Comparison of ENCODE assay signal across 11 mouse cellular contexts in the genomic region with DNA sequence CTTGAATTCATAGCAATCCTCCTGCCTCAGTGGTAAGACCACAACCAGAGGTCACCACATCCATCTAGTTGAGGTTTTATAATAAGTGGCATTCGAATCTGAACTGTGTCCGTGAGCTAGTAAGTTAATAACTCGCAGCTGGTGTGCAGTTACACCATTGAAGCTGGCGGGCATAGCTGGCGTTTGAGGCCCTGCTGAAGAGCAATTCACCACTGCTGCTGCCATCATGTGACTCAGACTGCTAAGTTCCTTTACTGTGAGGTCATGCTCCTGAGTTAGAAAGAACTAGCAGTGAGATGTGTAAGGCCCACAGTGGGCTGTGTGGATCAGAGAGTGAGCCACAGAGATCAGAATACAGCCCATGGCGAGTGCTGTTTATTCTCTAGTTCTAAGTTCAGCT. TPM values are rescaled to one million over a fixed set of nuclear protein-coding genes. Genes with fewer than 3 reads are reported as not detected.
DNase-seq lines count a peak whose midpoint lies in the region; ATAC-seq lines count a peak whose summit lies in the region.
"Had no signal": no experiment of that assay in that cellular context is flagged by ENCODE, and none has a peak within 500 bp of the region (broad histone marks: within the 10 kb centered on the region; RNA-seq: fewer than 3 reads in every experiment).

No protein-coding gene starts in this region.

- H3K9me3 ChIP-seq in embryonic facial prominence, embryonic 10.5 days, result no peaks in the 10 kb centered on the region
- no peaks in the 10 kb centered on the region for H3K9me3 ChIP-seq in heart, embryonic 11.5 days (replicated peaks; ENCODE audit: control insufficient read depth, low read length)
- H3K9me3 ChIP-seq: embryonic facial prominence, embryonic 12.5 days; megakaryocyte, embryonic 14.5 days; stomach, embryonic 15.5 days had no signal

- no peak overlapping the region; the same call in 1 of the 2 replicates for H3K27ac ChIP-seq in embryonic facial prominence, embryonic 10.5 days (replicated peaks)
- H3K27ac ChIP-seq in heart, embryonic 11.5 days (ENCODE audit: low read depth, low read length), result peak overlapping the region; percentile 69
- H3K27ac ChIP-seq: embryonic facial prominence, embryonic 12.5 days; stomach, embryonic 15.5 days had no signal

- H3K4me2 ChIP-seq in heart, embryonic 11.5 days, result no peak overlapping the region
- H3K4me2 ChIP-seq: embryonic facial prominence, embryonic 12.5 days; stomach, embryonic 15.5 days had no signal

- H3K9ac ChIP-seq in heart, embryonic 11.5 days (ENCODE audit: low read depth, low read length), result 0 out of 2 replicates have a peak overlapping the region, but pooled peaks have one; percentile 4
- H3K9ac ChIP-seq: embryonic facial prominence, embryonic 12.5 days; stomach, embryonic 15.5 days had no signal

- no peak overlapping the region for H3K4me3 ChIP-seq in embryonic facial prominence, embryonic 10.5 days
- H3K4me3 ChIP-seq in heart, embryonic 11.5 days (ENCODE audit: low read depth, low read length), result no peak overlapping the region
- H3K4me3 ChIP-seq: embryonic facial prominence, embryonic 12.5 days; megakaryocyte, embryonic 14.5 days; stomach, embryonic 15.5 days had no signal

- no peaks in the 10 kb centered on the region for H3K36me3 ChIP-seq in embryonic facial prominence, embryonic 10.5 days (replicated peaks)
- no peaks in the 10 kb centered on the region for H3K36me3 ChIP-seq in heart, embryonic 11.5 days (ENCODE audit: control insufficient read depth, insufficient read depth, low read length)
- H3K36me3 ChIP-seq: embryonic facial prominence, embryonic 12.5 days; stomach, embryonic 15.5 days had no signal

- DNase-seq in 3T3-L1 (ENCODE audit: low read depth, low spot score), result peak; percentile 85
- peak; percentile 24 for DNase-seq in embryonic facial prominence, embryonic 10.5 days (ENCODE audit: low spot score)
- DNase-seq in lung, adult 18-20 months, result peak; percentile 52 to 56
- DNase-seq in left cerebral cortex, adult 18-20 months (ENCODE audit: low spot score in 2 of 2), result no peak
- DNase-seq in retina, postnatal 1 day, result no peak
- DNase-seq in layer of hippocampus, adult 18-20 months (ENCODE audit: low spot score in 2 of 2), result no peak
- DNase-seq in urinary bladder, adult 2 months (ENCODE audit: low spot score), result no peak

- H3K4me1 ChIP-seq in embryonic facial prominence, embryonic 10.5 days, result peaks cover 5% of the 10 kb centered on the region; the same call in 1 of the 2 replicates
- H3K4me1 ChIP-seq in heart, embryonic 11.5 days (ENCODE audit: control insufficient read depth, insufficient read depth, low read length), result peaks cover 3% of the 10 kb centered on the region; the same call in 1 of the 2 replicates
- H3K4me1 ChIP-seq: embryonic facial prominence, embryonic 12.5 days; stomach, embryonic 15.5 days had no signal

- WGBS in embryonic facial prominence, embryonic 10.5 days, result 73% methylated on average over 6 of the region's 6 CpGs
- WGBS in heart, embryonic 11.5 days (ENCODE audit: insufficient replicate concordance), result 50% methylated on average over 6 of the region's 6 CpGs

- no peaks in the 10 kb centered on the region for H3K27me3 ChIP-seq in embryonic facial prominence, embryonic 10.5 days (replicated peaks; ENCODE audit: low read depth, poor library complexity, severe bottlenecking)
- no peaks in the 10 kb centered on the region for H3K27me3 ChIP-seq in heart, embryonic 11.5 days (ENCODE audit: control insufficient read depth, insufficient read depth, low read length)
- H3K27me3 ChIP-seq: embryonic facial prominence, embryonic 12.5 days; megakaryocyte, embryonic 14.5 days; stomach, embryonic 15.5 days had no signal

- ATAC-seq in heart, embryonic 11.5 days (replicated peaks; ENCODE audit: insufficient number of reproducible peaks, low FRiP score, low TSS enrichment), result peak; percentile 67; the same call in 1 of the 2 replicates

RNA-seq across cellular contexts. Expression of a gene that starts 12.0 kb away (rescaled TPM):
- 159 and 165 TPM in 2 replicates for polyA plus RNA-seq in embryonic facial prominence, embryonic 10.5 days (2016; fragmentation: Nextera tagmentation; extraction: Ambion mirVana)
- polyA plus RNA-seq in heart, embryonic 11.5 days (2014; fragmentation: Nextera tagmentation; extraction: Ambion mirVana), result 421 and 474 TPM in 2 replicates
- total RNA-seq in left cerebral cortex, adult 18-20 months (2021), result 100 to 1,000 TPM; 106 to 112 TPM
- total RNA-seq in layer of hippocampus, adult 18-20 months (2021), result 10 to 100 TPM; 94.7 to 95.9 TPM
- 107 and 161 TPM in 2 replicates for polyA plus RNA-seq in urinary bladder, adult 2 months (2012; rRNA removed)

Comparison
In these comparisons a context has a peak if more than half of its experiments do, and no peak if none do; other contexts are left out.
1. DNase-seq: peak in 3T3-L1 (single experiment), embryonic facial prominence, embryonic 10.5 days (single experiment) and lung, adult 18-20 months (2 of 2); none in left cerebral cortex, adult 18-20 months (0 of 2), retina, postnatal 1 day (single experiment), layer of hippocampus, adult 18-20 months (0 of 2) and urinary bladder, adult 2 months (single experiment).